Mouse (Mus musculus): ENCODE measurements around the gene Myrip. TPM values are rescaled to one million over a fixed set of nuclear protein-coding genes. Genes with fewer than 3 reads are reported as not detected.
A peak's percentile ranks its signal among the peaks of the same experiment; 100 is the strongest.

Gene Myrip
- total and polyA plus RNA-seq, 2 experiments from 2014 or later = 3.0 to 12.4 TPM

DNA sequence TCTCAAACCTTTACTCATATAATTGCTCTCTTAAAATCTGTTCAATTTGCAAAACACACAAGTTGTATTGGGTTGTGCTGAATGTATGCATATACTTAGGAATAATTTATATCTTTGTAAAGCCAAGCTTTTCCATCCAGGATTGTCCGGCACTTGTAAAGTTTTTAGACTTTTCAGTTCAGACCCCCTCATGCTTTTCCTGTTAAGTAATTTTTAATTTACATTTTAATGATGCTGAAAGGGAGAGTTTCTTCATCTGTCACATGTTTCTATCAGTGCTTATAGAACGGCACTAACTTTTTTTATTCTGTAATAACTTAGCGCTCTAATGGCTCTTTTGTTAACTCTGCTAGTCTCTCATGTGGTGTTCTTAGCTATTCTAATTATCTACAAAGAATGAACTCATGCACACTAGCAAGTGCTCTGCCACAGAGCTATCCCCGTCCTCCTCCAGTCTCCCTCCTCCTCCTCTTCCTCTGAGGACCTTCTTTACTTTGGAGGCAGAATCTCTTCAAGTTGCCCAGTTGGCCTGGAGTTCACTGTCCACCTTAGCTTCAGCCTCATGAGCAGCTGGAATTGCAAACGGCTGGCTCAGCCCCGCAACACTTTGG, 136.1 kb downstream of the Myrip start:
- H3K27ac ChIP-seq (ENCODE audit: low read depth, low read length) = peak overlapping the region; percentile 45; the same call in 1 of the 2 replicates

DNA sequence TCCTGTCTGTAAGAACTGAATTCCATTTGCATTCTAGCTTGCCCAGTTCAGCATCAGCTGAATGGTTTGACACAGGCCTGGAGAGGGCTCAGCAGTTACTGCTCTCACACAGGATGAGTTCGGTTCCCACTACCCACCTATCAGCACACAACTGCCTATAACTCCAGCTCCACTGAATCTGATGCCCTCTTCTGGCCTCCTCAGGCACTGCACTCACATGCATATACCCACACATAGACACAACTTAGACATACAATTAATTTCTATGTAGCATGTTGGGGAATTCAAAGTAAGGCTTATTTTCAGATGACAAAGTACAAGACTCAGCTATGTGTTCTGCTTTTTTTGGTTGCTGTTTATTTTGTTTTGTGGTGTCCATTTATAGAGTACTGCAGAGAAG, 137.0 kb downstream of the Myrip start:
- Histone ChIP-seq H3K9me3 (ENCODE audit: low read length) (no peaks in the 10 kb centered on the region), H3K36me3 (ENCODE audit: insufficient read depth) (no peaks in the 10 kb centered on the region), H3K27me3 (ENCODE audit: insufficient read depth, low read length) (no peaks in the 10 kb centered on the region), H3K4me1 (ENCODE audit: insufficient read depth) (no peaks in the 10 kb centered on the region), H3K9ac (no peak overlapping the region), H3K4me2 (ENCODE audit: low read depth) (no peak overlapping the region), H3K27ac (ENCODE audit: low read depth, low read length) (no peak overlapping the region), H3K4me3 (ENCODE audit: low read depth, low read length) (no peak overlapping the region)
- DNase-seq = no peak
- no peak for ATAC-seq
- TF ChIP-seq CTCF (IDR thresholded peaks at IDR 0.05; ENCODE audit: low read depth) = peak; percentile 41
- 91% methylated on average over 1 of the region's 1 CpGs for WGBS

More for the DNA sequence above, 136.1 kb downstream of the Myrip start:
- no peaks in the 10 kb centered on the region for H3K4me1 ChIP-seq (ENCODE audit: insufficient read depth)
- no peak overlapping the region for H3K4me2 ChIP-seq (ENCODE audit: low read depth)
- no peak overlapping the region for H3K9ac ChIP-seq
- no peak for DNase-seq
- ATAC-seq = 0 out of 2 replicates have a peak, but pooled peaks have one; percentile 21
- H3K9me3 ChIP-seq (ENCODE audit: low read length) = no peaks in the 10 kb centered on the region
- no peak for TF ChIP-seq CTCF (IDR thresholded peaks at IDR 0.05; ENCODE audit: low read depth)
- no peaks in the 10 kb centered on the region for H3K36me3 ChIP-seq (ENCODE audit: insufficient read depth)
- no peaks in the 10 kb centered on the region for H3K27me3 ChIP-seq (ENCODE audit: insufficient read depth, low read length)
- H3K4me3 ChIP-seq (ENCODE audit: low read depth, low read length) = no peak overlapping the region
- WGBS = 19% methylated on average over 6 of the region's 6 CpGs

DNA sequence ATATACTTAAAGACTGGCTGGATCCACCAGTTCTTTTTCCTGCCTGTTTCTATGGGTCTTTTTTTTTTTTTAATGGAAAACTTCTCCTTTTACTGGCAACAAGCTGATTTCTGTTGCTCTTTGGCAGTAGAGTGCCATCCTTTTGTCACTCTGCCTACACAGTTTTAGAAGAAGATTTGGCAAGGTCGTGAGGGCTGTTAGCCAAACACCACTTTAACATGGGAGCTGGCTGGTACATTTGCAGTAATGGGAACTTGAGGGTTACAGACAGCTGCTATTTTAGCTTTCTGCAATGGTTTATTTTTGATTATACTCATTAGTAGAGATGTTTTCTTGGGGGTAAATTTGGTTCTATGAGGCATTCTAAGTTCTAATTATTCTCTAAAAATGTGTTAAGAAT, 137.5 kb downstream of the Myrip start:
- WGBS = 49% methylated on average over 1 of the region's 1 CpGs
- TF ChIP-seq CTCF (IDR thresholded peaks at IDR 0.05; ENCODE audit: low read depth) = no peak
- Histone ChIP-seq H3K9me3 (ENCODE audit: low read length) (no peaks in the 10 kb centered on the region), H3K4me1 (ENCODE audit: insufficient read depth) (no peaks in the 10 kb centered on the region), H3K4me2 (ENCODE audit: low read depth) (no peak overlapping the region), H3K27ac (ENCODE audit: low read depth, low read length) (no peak overlapping the region), H3K9ac (no peak overlapping the region), H3K27me3 (ENCODE audit: insufficient read depth, low read length) (no peaks in the 10 kb centered on the region), H3K4me3 (ENCODE audit: low read depth, low read length) (no peak overlapping the region), H3K36me3 (ENCODE audit: insufficient read depth) (no peaks in the 10 kb centered on the region)
- no peak for ATAC-seq
- DNase-seq = peak; percentile 59

DNA sequence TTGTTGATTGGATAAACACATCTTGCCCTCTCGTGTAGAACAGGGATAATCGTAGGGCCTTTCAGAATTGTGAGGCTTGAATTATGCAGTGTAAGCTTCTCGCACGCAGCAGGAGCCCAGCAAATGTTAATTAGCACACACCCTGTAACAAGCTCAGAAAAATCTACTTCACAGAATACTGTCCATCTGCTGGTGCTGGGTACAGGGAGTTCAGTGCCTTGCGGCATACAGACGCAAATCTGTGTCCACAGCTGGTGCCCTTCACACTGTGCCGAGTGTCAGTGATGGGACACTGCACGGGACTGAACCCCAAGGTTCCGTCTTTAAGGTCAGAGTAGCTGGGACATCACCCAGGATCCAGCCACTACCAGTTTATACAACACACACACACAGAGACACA, 143.3 kb downstream of the Myrip start:
- DNase-seq = peak; percentile 68

DNA sequence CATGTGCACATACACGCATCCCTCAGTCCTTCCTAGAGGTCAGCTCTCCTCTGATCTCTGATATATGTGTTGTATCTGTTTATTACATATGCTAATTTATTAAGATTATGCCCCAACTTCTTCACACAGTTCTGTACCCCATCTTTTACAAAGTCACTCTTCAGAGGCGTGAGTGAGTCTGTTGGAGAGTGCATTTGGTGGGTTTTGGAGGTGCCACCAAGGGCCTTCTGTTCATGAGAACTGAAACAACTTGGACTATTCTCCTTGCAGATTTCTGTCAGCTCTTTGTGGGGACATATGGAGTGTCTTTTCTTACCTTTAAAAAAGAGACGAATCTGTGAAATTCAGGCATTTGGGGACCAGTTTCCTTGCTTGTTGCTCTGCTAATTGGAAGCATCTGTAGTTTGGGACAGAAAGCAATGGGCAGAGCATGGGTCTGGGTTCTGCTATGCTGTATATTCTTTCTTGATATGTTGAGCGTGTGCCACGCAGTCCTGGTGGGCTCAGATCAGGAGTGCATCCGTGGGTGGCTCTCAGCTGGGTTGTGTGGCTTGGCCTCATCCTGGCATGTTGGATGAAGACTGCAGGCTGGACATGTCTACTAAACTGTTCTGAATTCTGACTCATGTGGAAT, 148.5 kb downstream of the Myrip start:
- Histone ChIP-seq H3K9ac (no peak overlapping the region), H3K27me3 (ENCODE audit: insufficient read depth, low read length) (no peaks in the 10 kb centered on the region), H3K4me2 (ENCODE audit: low read depth) (no peak overlapping the region), H3K27ac (ENCODE audit: low read depth, low read length) (peak overlapping the region; percentile 54; the same call in 1 of the 2 replicates), H3K9me3 (ENCODE audit: low read length) (no peaks in the 10 kb centered on the region), H3K4me1 (ENCODE audit: insufficient read depth) (no peaks in the 10 kb centered on the region), H3K4me3 (ENCODE audit: low read depth, low read length) (no peak overlapping the region), H3K36me3 (ENCODE audit: insufficient read depth) (no peaks in the 10 kb centered on the region; the same call in 1 of the 2 replicates)
- WGBS = 61% methylated on average over 6 of the region's 6 CpGs
- no peak for TF ChIP-seq CTCF (IDR thresholded peaks at IDR 0.05; ENCODE audit: low read depth)
- ATAC-seq (peak; percentile 74), DNase-seq (peak; percentile 47)

More for the DNA sequence above, 143.3 kb downstream of the Myrip start:
- peak; percentile 94 for ATAC-seq
- WGBS = 14% methylated on average over 9 of the region's 9 CpGs
- Histone ChIP-seq H3K4me3 (ENCODE audit: low read depth, low read length) (no peak overlapping the region), H3K27me3 (ENCODE audit: insufficient read depth, low read length) (no peaks in the 10 kb centered on the region), H3K4me1 (ENCODE audit: insufficient read depth) (no peaks in the 10 kb centered on the region), H3K4me2 (ENCODE audit: low read depth) (no peak overlapping the region), H3K9ac (no peak overlapping the region), H3K36me3 (ENCODE audit: insufficient read depth) (no peaks in the 10 kb centered on the region), H3K9me3 (ENCODE audit: low read length) (no peaks in the 10 kb centered on the region), H3K27ac (ENCODE audit: low read depth, low read length) (peak overlapping the region; percentile 69; the same call in 1 of the 2 replicates)
- no peak for TF ChIP-seq CTCF (IDR thresholded peaks at IDR 0.05; ENCODE audit: low read depth)

DNA sequence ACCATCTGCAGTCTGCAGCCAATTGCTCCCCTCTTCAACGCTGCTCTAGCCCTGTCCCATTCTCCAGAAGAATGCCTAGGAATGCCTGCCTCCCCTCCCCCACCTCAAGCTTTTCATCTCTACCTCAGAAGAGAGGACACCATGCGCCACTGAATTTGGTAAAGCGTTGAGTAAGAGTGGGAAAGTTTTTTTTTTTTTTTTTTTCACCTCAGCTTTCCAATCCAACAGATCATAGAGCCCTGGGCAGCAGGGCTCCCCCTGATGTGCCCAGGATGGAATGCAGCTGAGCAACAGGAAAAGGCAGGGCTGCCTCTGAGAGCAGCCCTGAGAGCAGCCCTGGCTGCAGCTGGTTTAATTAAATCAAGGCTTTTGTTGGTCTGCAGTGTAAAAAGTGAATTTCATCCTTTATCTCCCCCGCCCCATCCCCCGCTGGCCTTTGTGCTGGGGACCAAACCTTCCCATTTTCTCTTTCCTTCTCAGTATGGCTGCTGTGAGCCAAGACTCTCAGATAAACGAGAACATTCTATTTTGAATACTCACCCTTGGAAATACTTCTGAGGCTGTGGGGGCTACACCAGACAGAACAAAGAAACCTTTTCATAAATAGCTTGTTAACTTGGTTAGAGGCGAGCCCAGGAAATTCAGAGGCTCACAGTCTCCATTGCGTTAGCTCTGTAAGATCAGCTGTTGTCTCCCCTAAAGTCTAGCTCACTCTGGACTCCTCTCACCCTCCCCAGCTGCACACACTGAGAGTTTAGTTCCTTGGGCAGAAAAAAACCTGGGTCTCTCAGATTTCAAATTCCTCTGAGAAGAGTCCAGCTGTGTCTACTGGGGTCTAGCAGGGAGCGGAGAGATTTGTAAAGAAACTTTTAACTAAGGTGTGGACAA, 154.7 kb downstream of the Myrip start:
- Histone ChIP-seq H3K4me1 (ENCODE audit: insufficient read depth) (0 out of 2 replicates have a peak, but pooled peaks cover 3% of the 10 kb centered on the region), H3K27me3 (ENCODE audit: insufficient read depth, low read length) (no peaks in the 10 kb centered on the region), H3K36me3 (ENCODE audit: insufficient read depth) (no peaks in the 10 kb centered on the region; the same call in 1 of the 2 replicates), H3K4me2 (ENCODE audit: low read depth) (no peak overlapping the region), H3K4me3 (ENCODE audit: low read depth, low read length) (no peak overlapping the region), H3K27ac (ENCODE audit: low read depth, low read length) (peak overlapping the region; percentile 71), H3K9me3 (ENCODE audit: low read length) (no peaks in the 10 kb centered on the region), H3K9ac (no peak overlapping the region; the same call in 1 of the 2 replicates)
- WGBS = 13% methylated on average over 9 of the region's 9 CpGs
- DNase-seq (peak; percentile 58), ATAC-seq (peak; percentile 88)
- no peak for TF ChIP-seq CTCF (IDR thresholded peaks at IDR 0.05; ENCODE audit: low read depth)

Data from forebrain, postnatal 0 days (tissue).